Mouse (Mus musculus): ENCODE results near the gene Hist2h4.
"Not testable (repeated sequence)": the region's sequence is repeated elsewhere in the genome, so short reads cannot be mapped to it uniquely, and the experiment has no call there.

The Hist2h4 gene

DNA sequence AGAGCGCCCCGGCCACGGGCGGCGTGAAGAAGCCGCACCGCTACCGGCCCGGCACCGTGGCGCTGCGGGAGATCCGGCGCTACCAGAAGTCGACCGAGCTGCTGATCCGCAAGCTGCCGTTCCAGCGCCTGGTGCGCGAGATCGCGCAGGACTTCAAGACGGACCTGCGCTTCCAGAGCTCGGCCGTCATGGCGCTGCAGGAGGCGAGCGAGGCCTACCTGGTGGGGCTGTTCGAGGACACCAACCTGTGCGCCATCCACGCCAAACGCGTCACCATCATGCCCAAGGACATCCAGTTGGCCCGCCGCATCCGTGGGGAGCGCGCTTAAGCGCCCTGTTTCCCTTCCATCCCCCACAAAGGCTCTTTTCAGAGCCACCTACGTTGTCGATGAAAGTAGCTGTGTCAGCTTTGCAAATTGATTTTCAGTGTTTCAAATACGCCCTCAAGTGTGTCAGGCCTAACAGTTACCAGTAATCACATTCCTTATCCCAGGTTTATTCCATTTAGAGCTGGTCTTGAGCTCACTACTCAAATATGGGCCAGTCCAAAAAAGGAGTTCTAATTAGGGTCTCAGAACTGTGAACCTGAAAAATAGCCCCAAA, 5.8 kb upstream of the Hist2h4 start:
- DNase-seq, result peak; percentile 51 to 59

DNA sequence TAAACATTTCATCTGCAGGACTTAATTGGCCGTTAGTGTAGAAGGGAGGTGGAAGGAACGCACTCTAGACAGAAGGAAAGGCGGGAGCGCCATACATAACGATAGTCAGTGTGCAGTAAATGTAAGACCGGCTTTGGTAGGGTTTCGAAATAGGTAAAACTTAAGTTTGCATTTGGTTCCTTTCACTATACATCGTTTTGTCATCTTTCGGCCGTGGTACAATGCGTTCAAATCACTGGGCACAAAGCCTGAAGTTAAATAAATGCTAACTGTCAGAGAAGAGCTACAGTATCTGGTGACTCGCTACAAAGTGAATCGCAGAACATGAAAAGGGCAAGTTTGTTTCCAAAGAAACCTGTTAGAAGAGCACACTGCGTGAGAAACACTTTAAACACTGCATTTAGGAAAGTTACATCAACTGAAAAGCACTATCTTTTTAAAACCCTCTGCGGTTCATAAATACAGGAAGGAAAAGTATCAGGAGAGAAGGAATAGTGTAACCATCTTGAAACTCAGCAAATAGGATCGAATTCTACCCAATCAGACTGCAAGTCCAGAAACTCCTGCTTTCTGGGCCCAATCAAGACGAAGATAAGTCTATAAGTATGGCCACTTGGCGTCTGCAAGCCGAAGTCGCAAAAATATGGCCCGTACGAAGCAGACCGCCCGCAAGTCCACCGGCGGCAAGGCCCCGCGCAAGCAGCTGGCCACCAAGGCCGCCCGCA, 5.1 kb upstream of the Hist2h4 start, which contains the start of gene Hist2h3b:
TSS of gene Hist2h3b (plus strand) at position 604 of the 725 bp plus-strand sequence.
- DNase-seq, result peak; percentile 75 to 79

DNA sequence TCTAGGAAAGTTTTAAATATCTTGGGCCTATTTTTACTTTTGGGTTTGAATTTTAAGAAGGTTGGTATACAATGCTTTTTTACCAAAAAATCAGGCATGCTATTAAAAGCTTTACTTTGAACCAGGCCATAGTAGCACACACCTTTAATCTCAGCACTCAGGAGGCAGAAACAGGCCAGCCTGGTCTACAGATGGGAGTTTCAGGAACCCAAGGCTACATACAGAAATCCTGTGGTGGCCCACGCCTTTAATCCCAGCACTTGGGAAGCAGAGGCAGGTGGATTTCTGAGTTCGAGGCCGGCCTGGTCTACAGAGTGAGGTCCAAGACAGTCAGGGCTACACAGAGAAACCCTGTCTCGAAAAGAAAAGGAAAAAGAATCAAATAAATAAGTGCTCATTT, 4.4 kb upstream of the Hist2h4 start:
- DNase-seq, result no peak

DNA sequence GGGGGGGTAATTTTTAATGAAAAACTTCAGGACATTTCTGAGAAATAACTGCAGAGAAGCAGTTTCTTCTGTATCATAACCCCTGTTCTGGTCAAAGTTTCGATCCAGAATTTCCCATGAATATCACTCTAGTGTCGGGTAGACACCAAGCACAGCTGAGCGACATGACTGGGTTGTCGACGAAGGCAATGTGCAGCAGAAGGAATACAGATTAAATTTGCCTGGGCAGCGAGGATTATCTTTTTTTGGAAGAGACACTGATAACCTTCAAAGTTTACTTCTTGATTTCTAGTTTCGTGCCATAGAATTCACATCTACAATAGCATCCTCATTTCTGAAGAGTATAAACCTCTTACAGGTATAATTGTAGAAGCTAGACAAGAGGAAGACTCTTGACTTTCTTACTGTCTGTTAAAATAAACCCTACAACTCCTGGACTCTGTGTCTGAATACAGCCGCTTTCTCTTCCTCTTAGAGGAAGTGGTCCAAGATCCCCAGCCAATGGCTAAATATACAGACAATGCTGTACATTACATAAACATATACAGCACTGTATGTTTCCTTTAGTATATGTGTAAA, 3.1 kb upstream of the Hist2h4 start:
- no peak for DNase-seq

DNA sequence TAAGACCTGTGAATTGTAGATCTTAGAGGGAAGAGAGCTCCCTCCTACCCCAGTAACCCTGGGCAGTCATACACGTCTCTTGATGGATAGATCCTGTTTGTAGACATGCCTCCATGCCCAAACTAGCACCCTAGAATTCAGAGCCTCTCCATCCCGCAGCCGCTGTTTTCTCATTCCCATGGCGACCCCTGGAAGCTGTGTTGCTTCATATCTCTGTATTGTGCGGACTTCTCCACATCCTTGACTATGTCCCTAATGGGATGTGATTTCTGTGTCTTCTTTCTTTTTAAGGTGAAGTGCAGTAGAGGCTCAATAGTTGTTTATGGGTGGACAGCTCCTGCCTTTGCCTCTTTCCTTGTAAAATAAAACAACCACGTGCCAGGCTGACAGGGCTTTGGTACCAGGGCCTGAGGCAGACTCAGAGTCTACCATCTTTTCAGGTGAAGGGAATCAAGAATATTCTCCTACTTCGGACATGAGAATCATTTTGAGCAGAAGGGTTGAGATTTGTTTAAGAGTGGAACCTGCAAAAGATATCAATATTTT, 1.4 kb upstream of the Hist2h4 start:
- no peak for DNase-seq

DNA sequence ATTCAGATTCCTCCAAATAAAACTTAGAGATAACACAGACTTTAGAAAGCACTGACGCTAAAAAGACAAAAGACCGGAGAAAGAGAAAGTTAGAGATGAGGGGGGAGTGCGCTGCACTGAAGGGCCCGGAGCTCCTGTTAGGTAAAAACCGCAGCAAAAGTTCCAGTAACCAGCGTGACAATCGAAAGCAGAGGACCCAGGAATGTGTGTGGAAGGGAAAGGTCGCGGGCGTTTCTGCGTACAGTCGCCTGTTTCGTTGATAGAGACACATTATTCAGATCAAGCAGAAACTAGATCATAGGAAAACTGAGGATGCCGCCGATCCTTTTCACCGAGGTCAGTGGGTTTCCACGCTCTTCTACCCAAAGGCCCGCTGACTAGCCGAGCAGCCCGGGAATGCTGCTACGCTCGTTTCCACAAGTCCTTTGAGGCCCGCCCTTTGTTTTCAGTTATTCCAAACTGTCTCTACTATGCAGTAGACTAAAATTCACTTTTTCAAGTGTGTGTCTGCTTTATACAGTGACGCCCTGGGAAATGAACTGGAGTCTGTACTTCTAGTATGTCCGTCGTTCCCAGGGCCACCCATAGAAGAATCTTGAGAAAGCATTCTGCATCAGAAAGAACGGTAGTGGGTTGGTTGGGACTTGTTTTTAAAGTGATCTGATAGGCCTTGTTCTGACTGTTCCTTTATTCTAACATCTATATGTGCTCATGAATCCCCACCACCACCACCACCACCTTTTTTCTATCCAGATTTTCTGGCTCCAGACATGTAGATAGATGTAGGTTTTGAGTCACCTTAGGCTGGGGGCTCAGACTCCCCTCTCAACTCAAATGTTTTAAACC, 670 bp upstream of the Hist2h4 start:
- DNase-seq, result peak; percentile 66 to 70

DNA sequence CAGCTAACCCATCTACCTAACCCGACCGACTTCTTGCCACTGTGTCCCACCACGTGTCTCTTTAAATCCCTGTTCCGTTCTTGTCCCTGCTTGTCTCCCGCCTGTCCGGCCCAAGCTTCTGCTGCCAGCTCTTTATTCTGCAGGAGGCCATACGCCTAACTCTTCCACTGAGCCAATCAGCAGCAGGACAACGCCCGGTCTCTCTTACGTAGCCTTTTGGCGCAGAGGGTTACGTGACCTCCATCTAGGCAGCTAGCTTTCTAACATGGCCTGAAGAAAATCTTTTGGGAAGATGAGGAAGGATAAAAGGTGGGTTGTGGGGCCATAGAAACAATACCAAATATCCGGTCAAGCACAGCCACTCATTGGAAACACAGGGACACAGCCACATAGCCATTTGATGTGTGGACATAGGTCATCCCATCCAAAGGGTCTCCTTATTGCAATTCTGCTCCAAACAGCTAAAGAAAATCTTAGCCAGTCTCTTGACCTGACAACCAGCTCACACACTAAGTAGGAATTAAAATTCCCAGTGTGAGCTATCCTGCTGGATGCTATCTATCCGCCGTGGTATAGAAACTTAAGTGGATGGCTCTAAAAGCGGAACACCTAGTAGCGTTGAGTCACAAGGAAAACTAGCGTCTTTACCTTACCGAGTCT, 765 bp downstream of the Hist2h4 start:
- DNase-seq, result peak; percentile 71 to 75

DNA sequence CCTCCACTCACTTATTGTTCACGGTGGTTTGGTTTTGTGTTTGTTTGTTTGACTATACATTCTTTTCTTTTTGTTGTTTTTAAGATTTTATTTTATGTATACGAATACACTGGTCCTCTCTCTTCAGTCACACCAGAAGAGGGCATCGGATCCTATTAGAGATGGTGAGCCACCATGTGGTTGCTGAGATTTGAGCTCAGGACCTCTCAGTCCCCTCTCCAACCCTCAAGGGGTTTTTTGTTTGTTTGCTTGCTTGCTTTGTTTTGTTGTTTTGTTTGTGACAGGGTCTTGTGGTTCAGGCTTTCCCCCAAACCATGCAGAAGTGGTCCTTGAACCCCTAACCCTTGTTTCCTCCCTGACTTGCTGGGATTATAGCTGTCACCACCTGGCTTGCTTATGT, 1.5 kb downstream of the Hist2h4 start:
- DNase-seq, result peak in 1 of 2 experiments; percentile 22

DNA sequence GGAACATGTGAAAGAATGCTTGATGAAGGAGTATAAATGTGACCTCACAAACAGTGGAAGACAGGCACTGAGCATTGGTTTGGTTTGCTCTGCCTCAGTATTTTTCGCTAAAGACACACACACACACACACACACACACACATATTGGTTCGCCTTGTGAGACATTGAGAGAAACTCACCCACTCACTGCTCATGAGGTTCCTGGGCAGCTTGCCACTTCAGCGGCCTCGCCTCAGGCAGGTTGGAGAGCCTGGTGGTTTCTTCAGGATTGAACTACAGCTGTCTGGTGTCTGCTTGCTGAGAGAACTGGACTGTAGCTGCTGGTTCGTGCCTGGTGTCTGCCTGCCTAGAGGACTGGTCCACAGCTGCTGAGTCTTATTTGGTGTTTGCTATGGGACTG, 2.9 kb downstream of the Hist2h4 start:
- no peak for DNase-seq

DNA sequence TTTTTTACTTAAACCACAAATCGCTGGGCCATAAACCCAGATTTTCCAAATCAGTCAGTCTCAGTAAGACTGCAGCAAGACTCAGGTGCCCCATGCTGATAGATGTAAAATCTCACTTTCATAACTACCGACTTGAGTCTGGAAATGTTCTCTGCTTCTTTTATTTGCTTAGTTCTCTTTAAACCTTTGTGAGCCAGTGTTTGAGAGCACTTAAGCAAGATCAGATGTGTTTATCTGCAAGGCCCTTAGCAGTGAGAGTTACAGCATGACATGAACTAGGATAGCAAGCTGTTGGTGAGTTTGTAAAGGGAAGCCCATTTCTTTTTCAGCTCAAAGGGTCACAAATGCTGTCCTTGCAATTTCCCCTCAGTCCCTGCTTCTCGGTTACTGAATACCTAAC, 5.9 kb downstream of the Hist2h4 start:
- DNase-seq, result no peak

DNA sequence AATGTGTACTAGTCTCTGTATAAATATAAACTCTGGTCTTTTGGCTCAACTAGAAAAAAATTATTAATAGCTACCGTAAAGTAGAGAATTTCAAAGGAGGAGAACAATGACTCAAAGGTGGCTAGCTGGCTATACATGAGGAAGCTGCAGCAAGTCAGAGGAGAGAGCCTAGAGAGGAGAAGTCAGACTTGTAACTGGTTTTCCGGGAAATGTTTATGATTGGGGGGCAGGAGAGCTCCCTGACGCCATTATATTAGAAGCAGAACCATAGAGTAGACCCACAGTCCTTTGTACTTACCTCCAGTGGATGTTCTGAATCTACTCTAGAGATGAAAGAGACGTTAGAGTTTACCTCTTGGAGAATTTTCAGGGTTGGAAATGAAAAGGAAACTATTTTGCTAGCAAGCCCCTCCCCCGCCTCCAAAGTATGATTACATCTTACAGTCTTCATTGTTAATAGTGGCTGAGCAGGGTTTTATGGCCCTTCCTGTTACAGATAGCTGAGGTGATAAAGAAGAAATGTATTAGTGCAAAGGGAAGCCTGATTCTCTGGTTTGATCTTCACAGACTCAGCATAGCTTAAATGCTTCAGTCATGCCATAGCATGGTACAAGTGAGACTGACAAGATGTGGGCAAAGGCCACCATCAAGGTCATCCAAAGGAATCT, 7.1 kb downstream of the Hist2h4 start:
- DNase-seq, result no peak

DNA sequence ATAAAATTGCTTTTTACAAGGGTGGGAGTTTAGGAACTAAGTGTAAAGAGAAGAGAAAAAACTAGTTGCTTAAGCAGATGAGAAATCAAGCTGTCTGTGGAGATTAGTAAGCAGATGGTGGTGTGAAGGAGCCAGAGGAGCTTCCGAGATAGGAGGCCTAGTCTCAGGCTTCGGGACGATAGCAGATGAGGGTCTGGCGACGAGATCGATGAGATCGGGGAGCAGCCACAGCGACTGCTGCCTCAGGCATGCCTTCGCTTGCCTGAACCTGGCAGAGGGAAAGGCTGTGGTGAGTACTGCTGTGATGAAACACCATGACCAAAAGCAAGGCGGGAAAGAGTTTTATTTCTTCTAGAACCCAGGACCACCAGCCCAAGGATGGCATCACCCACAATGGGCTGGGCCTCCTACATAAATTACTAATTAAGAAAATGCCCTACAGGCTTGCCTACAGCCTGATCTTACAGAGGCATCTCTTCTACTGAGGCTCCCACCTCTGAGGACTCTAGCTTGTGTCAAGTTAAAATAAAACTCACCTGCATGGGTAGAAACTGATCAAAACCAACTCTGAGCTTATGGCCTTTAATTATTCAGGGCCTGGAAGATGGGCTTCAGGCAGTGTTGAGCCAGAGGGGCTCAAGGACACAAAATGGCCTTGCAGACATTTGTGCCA, 8.3 kb downstream of the Hist2h4 start:
- DNase-seq, result no peak

DNA sequence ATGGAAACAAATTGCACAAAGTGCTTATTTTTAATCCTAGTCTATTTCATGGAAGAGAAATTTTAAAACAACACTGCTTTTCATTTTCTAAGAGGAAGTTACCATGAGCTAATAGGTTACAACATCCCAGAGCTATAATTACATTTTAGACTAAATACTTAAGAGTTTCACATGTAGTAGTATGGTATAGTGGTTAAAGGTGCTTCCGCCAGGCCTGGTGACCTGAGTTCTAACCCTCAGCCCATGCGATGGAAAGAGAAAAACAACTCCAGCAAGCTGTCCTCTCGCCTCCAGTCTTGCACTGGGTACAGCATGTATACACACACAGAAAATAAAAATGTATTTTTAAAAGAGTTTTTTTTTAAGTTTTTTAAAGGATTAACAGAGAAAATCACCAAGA, 11.3 kb downstream of the Hist2h4 start:
- peak; percentile 35 to 42 for DNase-seq

DNA sequence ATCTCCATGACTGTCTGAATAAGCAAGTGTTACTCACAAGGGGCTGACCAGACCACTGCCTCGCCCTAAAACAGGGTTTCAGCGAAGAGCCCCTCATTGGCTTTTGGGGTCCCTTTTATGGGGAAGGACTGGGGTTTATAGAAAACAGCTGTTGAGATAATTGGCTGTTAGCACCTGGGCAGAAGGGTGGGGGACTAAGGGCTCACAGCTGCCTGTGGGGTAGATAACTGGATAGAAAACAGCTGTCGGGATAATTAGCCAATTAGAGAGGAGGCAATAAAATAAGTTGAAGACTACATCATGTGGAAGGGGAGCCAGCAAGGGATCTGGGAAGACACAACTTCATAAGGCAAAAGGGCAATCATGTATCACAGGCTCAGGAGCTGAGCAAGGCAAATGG, 12.2 kb downstream of the Hist2h4 start:
- DNase-seq, result no peak

DNA sequence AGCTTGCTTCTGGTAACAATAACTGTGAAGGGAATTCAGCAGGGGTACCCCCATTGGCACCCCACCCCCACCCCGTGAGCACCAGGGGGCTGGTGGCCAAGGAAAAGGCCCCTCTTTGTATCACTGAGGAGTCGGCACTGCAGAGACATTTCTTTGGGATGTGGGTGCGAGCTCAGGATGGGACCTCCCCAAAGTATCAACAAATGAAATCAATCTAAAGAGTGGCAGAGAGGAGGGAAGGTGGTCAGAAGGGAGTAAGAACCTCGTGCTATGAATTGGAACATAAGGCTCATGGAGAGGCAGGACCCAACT, 14.1 kb downstream of the Hist2h4 start:
- DNase-seq, result no peak

DNA sequence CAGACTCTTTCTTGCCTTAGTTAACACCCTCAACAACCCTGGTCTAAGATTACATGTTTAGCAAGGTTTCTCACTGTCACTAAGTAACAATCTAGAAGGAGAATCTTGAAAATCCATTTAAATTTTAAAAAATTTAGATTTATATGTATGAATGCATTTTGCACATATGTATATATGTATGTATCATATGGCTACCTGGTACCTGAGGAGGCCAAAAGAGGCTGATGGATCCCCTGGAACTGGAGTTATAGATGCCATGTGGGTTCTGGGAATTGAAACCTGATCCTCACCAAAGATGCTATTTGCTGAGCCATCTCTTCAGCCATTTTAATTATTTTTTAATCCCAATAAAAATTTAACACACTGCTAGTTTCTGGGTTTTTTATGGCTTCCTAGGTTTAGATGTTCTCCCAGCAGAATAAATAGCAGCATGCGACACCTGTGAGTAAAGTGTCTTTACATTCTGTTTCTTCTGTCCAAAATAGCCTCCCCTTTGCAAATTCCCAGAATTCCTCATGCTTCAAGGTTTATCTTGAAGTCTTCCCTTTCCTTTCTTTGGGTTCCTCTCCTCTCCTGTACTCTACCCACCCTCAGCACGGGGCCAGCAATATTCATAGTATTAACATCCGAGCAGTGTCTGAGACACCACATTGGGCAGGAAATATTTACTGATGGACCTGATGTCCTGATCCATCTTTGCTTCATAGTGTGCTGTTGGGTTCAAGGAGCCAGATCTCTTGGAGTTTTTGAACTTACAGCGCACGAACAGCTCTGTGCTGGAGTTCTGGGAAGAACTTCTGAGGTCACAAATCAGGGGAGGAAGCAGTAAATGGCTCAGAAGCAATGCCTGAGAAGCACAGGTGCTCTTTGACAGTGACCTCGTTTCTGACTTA, 14.7 kb downstream of the Hist2h4 start:
- DNase-seq, result no peak

DNA sequence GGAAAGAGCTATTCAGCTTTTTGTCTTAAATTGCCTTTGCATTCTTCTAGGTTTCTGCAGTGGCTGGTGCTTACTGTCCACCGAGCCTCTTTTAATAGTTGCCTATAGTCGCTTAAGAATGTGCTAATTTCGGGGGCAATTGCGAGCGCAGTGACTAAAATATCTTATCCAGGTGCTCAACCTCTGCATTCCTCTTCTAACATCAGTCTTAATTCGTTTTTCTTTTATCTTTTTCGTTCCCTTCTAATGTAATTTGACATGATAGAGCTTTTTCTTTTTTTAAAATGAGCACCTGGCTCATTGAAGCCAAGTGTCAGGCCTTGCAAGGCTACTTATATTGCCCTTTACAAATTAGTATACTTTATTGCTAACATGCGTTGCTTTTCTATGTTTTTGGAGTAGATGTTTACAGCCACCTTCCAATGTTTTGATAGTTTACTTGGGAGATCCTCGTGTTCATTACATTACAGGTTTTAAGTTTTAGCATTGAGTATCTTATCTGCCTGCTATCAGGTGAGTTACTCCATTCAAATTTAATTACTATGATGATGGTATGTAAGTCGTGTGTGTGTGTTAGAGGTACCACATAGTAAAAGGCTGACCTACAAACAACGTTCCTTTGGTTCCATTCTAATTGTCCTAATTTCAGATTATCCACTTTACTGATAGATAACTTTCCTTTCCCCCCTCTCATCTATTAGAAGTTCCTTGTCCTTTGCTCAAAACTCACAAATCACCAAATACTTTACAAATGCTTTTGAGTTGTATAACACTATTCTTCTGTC, 15.6 kb downstream of the Hist2h4 start:
- no peak for DNase-seq

DNA sequence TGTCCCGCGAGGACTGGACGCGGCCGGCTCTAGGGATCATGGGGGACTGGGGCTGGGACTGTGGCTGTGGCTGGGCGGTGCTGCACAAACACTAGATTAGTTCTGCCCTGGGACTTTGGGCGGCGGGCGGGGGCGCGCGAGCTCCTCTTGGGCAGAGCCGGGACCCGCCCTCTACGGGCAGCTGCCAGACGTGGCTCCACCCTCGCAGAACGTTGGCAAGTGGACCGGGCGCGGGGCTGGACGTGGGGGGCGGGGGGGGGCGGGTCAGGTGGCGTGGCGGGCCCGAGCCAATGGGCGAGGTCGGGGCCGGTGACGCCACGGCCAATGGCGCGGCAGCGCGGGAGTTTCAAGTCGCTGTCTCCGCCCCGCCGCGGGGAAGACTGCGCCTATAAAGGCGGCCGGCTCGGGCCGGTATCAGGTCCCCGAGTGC, 16.7 kb downstream of the Hist2h4 start, which contains the start of gene Hist2h3c1:
TSS of gene Hist2h3c1 (plus strand) at position 259 of the 430 bp plus-strand sequence.
- DNase-seq, result not testable (repeated sequence)

DNA sequence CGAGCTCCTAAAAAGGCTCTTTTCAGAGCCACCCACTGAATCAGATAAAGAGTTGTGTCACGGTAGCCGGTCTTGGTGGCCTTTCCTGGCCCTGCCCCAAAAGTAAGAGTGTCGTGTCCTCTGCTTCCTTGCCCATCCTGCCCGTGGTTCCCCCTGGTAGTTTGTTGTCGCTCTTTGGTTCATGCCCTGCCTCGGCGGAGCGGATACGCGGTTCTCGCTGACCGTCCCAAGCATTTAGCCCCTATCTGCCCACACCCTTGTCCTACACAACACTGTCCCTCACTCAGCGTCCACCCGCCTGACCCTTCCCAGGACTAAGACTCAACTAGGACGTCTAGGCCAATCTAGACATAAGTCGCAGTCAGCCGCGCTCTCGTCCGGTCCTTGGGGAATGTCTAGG, 17.1 kb downstream of the Hist2h4 start:
- peak; percentile 26 to 29 for DNase-seq
